Mouse (Mus musculus): ENCODE measurements around the gene Rasgef1b. TPM values are rescaled to one million over a fixed set of nuclear protein-coding genes. Genes with fewer than 3 reads are reported as not detected.

The Rasgef1b gene
- polyA plus RNA-seq, 1 experiment from 2014 or later: 31.1 TPM

- no peak overlapping the region for H3K27ac ChIP-seq (ENCODE audit: low read length)
- H3K4me2 ChIP-seq (ENCODE audit: low read depth, low read length): no peak overlapping the region
- no peak overlapping the region for H3K4me3 ChIP-seq (ENCODE audit: low read length)
- no peaks in the 10 kb centered on the region for H3K36me3 ChIP-seq (ENCODE audit: control insufficient read depth, insufficient read depth)
- no peaks in the 10 kb centered on the region for H3K4me1 ChIP-seq (ENCODE audit: control insufficient read depth, insufficient read depth, low read length)
- ATAC-seq (replicated peaks; ENCODE audit: extremely low read depth, insufficient read depth, low FRiP score): no peak
- no peaks in the 10 kb centered on the region for H3K9me3 ChIP-seq (replicated peaks; ENCODE audit: control insufficient read depth, low read length)
- H3K27me3 ChIP-seq (ENCODE audit: control insufficient read depth, insufficient read depth, low read length): no peaks in the 10 kb centered on the region
- H3K9ac ChIP-seq (ENCODE audit: low read length): no peak overlapping the region
These were observed 403.6 kb downstream of the Rasgef1b start for GRCm38 (mm10) chr5:99325301-99325700.

GRCm38 (mm10) chr5:99320783-99321182 is 408.1 kb downstream of the Rasgef1b start:
- Histone ChIP-seq H3K4me1 (ENCODE audit: control insufficient read depth, insufficient read depth, low read length) (no peaks in the 10 kb centered on the region), H3K27me3 (ENCODE audit: control insufficient read depth, insufficient read depth, low read length) (no peaks in the 10 kb centered on the region), H3K27ac (ENCODE audit: low read length) (no peak overlapping the region), H3K9ac (ENCODE audit: low read length) (no peak overlapping the region), H3K9me3 (replicated peaks; ENCODE audit: control insufficient read depth, low read length) (no peaks in the 10 kb centered on the region), H3K36me3 (ENCODE audit: control insufficient read depth, insufficient read depth) (no peaks in the 10 kb centered on the region), H3K4me2 (ENCODE audit: low read depth, low read length) (no peak overlapping the region), H3K4me3 (ENCODE audit: low read length) (no peak overlapping the region)
- WGBS: 54% methylated on average over 4 of the region's 4 CpGs
- no peak for ATAC-seq (replicated peaks; ENCODE audit: extremely low read depth, insufficient read depth, low FRiP score)

GRCm38 (mm10) chr5:99297939-99298338 is 430.9 kb downstream of the Rasgef1b start:
- Histone ChIP-seq H3K36me3 (ENCODE audit: control insufficient read depth, insufficient read depth) (no peaks in the 10 kb centered on the region), H3K4me2 (ENCODE audit: low read depth, low read length) (no peak overlapping the region), H3K9me3 (replicated peaks; ENCODE audit: control insufficient read depth, low read length) (no peaks in the 10 kb centered on the region), H3K4me1 (ENCODE audit: control insufficient read depth, insufficient read depth, low read length) (peaks cover 4% of the 10 kb centered on the region), H3K4me3 (ENCODE audit: low read length) (no peak overlapping the region), H3K27ac (ENCODE audit: low read length) (no peak overlapping the region), H3K9ac (ENCODE audit: low read length) (no peak overlapping the region), H3K27me3 (ENCODE audit: control insufficient read depth, insufficient read depth, low read length) (no peaks in the 10 kb centered on the region)
- no peak for ATAC-seq (replicated peaks; ENCODE audit: extremely low read depth, insufficient read depth, low FRiP score)
- 56% methylated on average over 4 of the region's 4 CpGs for WGBS

GRCm38 (mm10) chr5:99296348-99296747 is 432.5 kb downstream of the Rasgef1b start:
- no peak for ATAC-seq (replicated peaks; ENCODE audit: extremely low read depth, insufficient read depth, low FRiP score)
- 80% methylated on average over 2 of the region's 2 CpGs for WGBS
- no peak overlapping the region for H3K9ac ChIP-seq (ENCODE audit: low read length)

GRCm38 (mm10) chr5:99292287-99292851 is 436.5 kb downstream of the Rasgef1b start:
- Histone ChIP-seq H3K27ac (ENCODE audit: low read length) (no peak overlapping the region), H3K36me3 (ENCODE audit: control insufficient read depth, insufficient read depth) (no peaks in the 10 kb centered on the region), H3K9ac (ENCODE audit: low read length) (no peak overlapping the region), H3K4me2 (ENCODE audit: low read depth, low read length) (no peak overlapping the region), H3K4me1 (ENCODE audit: control insufficient read depth, insufficient read depth, low read length) (peaks cover 8% of the 10 kb centered on the region), H3K27me3 (ENCODE audit: control insufficient read depth, insufficient read depth, low read length) (no peaks in the 10 kb centered on the region), H3K9me3 (replicated peaks; ENCODE audit: control insufficient read depth, low read length) (no peaks in the 10 kb centered on the region), H3K4me3 (ENCODE audit: low read length) (no peak overlapping the region)
- no peak for ATAC-seq (replicated peaks; ENCODE audit: extremely low read depth, insufficient read depth, low FRiP score)
- WGBS: 77% methylated on average over 10 of the region's 10 CpGs

More at GRCm38 (mm10) chr5:99296348-99296747, 432.5 kb downstream of the Rasgef1b start:
- no peak overlapping the region for H3K4me2 ChIP-seq (ENCODE audit: low read depth, low read length)
- H3K4me3 ChIP-seq (ENCODE audit: low read length): no peak overlapping the region
- H3K36me3 ChIP-seq (ENCODE audit: control insufficient read depth, insufficient read depth): no peaks in the 10 kb centered on the region
- no peaks in the 10 kb centered on the region for H3K27me3 ChIP-seq (ENCODE audit: control insufficient read depth, insufficient read depth, low read length)
- H3K9me3 ChIP-seq (replicated peaks; ENCODE audit: control insufficient read depth, low read length): no peaks in the 10 kb centered on the region
- H3K27ac ChIP-seq (ENCODE audit: low read length): no peak overlapping the region
- peaks cover 8% of the 10 kb centered on the region for H3K4me1 ChIP-seq (ENCODE audit: control insufficient read depth, insufficient read depth, low read length)

GRCm38 (mm10) chr5:99291084-99291830 is 437.6 kb downstream of the Rasgef1b start:
- Histone ChIP-seq H3K4me1 (ENCODE audit: control insufficient read depth, insufficient read depth, low read length) (peaks cover 8% of the 10 kb centered on the region), H3K4me3 (ENCODE audit: low read length) (no peak overlapping the region), H3K9ac (ENCODE audit: low read length) (no peak overlapping the region), H3K9me3 (replicated peaks; ENCODE audit: control insufficient read depth, low read length) (no peaks in the 10 kb centered on the region), H3K27me3 (ENCODE audit: control insufficient read depth, insufficient read depth, low read length) (no peaks in the 10 kb centered on the region), H3K4me2 (ENCODE audit: low read depth, low read length) (no peak overlapping the region), H3K27ac (ENCODE audit: low read length) (no peak overlapping the region), H3K36me3 (ENCODE audit: control insufficient read depth, insufficient read depth) (no peaks in the 10 kb centered on the region)
- 53% methylated on average over 12 of the region's 12 CpGs for WGBS
- no peak for ATAC-seq (replicated peaks; ENCODE audit: extremely low read depth, insufficient read depth, low FRiP score)

GRCm38 (mm10) chr5:99288262-99288661 is 440.6 kb downstream of the Rasgef1b start:
- ATAC-seq (replicated peaks; ENCODE audit: extremely low read depth, insufficient read depth, low FRiP score): no peak
- Histone ChIP-seq H3K27me3 (ENCODE audit: control insufficient read depth, insufficient read depth, low read length) (no peaks in the 10 kb centered on the region), H3K9ac (ENCODE audit: low read length) (no peak overlapping the region), H3K27ac (ENCODE audit: low read length) (no peak overlapping the region), H3K9me3 (replicated peaks; ENCODE audit: control insufficient read depth, low read length) (no peaks in the 10 kb centered on the region), H3K4me2 (ENCODE audit: low read depth, low read length) (no peak overlapping the region), H3K4me1 (ENCODE audit: control insufficient read depth, insufficient read depth, low read length) (peaks cover 3% of the 10 kb centered on the region; the same call in 1 of the 2 replicates), H3K36me3 (ENCODE audit: control insufficient read depth, insufficient read depth) (no peaks in the 10 kb centered on the region), H3K4me3 (ENCODE audit: low read length) (no peak overlapping the region)
- WGBS: 86% methylated on average over 4 of the region's 4 CpGs

GRCm38 (mm10) chr5:99287647-99288185 is 441.1 kb downstream of the Rasgef1b start:
- Histone ChIP-seq H3K27me3 (ENCODE audit: control insufficient read depth, insufficient read depth, low read length) (no peaks in the 10 kb centered on the region), H3K4me1 (ENCODE audit: control insufficient read depth, insufficient read depth, low read length) (peaks cover 3% of the 10 kb centered on the region; the same call in 1 of the 2 replicates), H3K4me2 (ENCODE audit: low read depth, low read length) (no peak overlapping the region), H3K9ac (ENCODE audit: low read length) (no peak overlapping the region), H3K27ac (ENCODE audit: low read length) (no peak overlapping the region), H3K36me3 (ENCODE audit: control insufficient read depth, insufficient read depth) (no peaks in the 10 kb centered on the region), H3K9me3 (replicated peaks; ENCODE audit: control insufficient read depth, low read length) (no peaks in the 10 kb centered on the region), H3K4me3 (ENCODE audit: low read length) (no peak overlapping the region)
- 72% methylated on average over 6 of the region's 6 CpGs for WGBS
- no peak for ATAC-seq (replicated peaks; ENCODE audit: extremely low read depth, insufficient read depth, low FRiP score)

- no peaks in the 10 kb centered on the region for H3K36me3 ChIP-seq (ENCODE audit: control insufficient read depth, insufficient read depth)
- H3K4me1 ChIP-seq (ENCODE audit: control insufficient read depth, insufficient read depth, low read length): peaks cover 2% of the 10 kb centered on the region; the same call in 1 of the 2 replicates
- 91% methylated on average over 6 of the region's 6 CpGs for WGBS
- ATAC-seq (replicated peaks; ENCODE audit: extremely low read depth, insufficient read depth, low FRiP score): no peak
- no peaks in the 10 kb centered on the region for H3K9me3 ChIP-seq (replicated peaks; ENCODE audit: control insufficient read depth, low read length)
- no peaks in the 10 kb centered on the region for H3K27me3 ChIP-seq (ENCODE audit: control insufficient read depth, insufficient read depth, low read length)
- H3K27ac ChIP-seq (ENCODE audit: low read length): no peak overlapping the region
- H3K9ac ChIP-seq (ENCODE audit: low read length): no peak overlapping the region
- H3K4me3 ChIP-seq (ENCODE audit: low read length): no peak overlapping the region
- H3K4me2 ChIP-seq (ENCODE audit: low read depth, low read length): no peak overlapping the region
These were observed 442.3 kb downstream of the Rasgef1b start for GRCm38 (mm10) chr5:99286575-99286974.

Data from heart, embryonic 16.5 days (tissue).